Mouse (Mus musculus) hindbrain, embryonic 12.5 days (tissue): ENCODE measurements around the gene Gucy1b1. TPM values are rescaled to one million over a fixed set of nuclear protein-coding genes. Genes with fewer than 3 reads are reported as not detected.

Source experiments
- ATAC-seq: fragments of 200-750 bp; cut with Nextera tagmentation; 2 replicates; pipeline ENCODE4 v1.8.0; 2017; ENCODE audit warnings: moderate TSS enrichment; ENCODE audit not compliant: low FRiP score
- H3K27ac ChIP-seq: fragments of 300-500 bp; sonication (generic); 2 replicates; pipeline ENCODE4 v1.5.1; 2016; ENCODE audit warnings: mild to moderate bottlenecking
- H3K27me3 ChIP-seq: fragments of 300-500 bp; sonication (generic); 2 replicates; pipeline ENCODE4 v1.6.1; 2016; ENCODE audit warnings: mild to moderate bottlenecking
- H3K36me3 ChIP-seq: fragments of 300-500 bp; sonication (generic); 2 replicates; pipeline ENCODE4 v1.6.1; 2016; ENCODE audit warnings: mild to moderate bottlenecking
- H3K4me1 ChIP-seq: fragments of 300-500 bp; sonication (generic); 2 replicates; pipeline ENCODE4 v1.6.1; 2016
- H3K4me2 ChIP-seq: fragments of 300-500 bp; sonication (generic); replicated peaks from 2 replicates; pipeline ENCODE4 v1.6.1; 2016; ENCODE audit warnings: mild to moderate bottlenecking
- H3K4me3 ChIP-seq: fragments of 300-500 bp; sonication (generic); 2 replicates; pipeline ENCODE4 v1.5.1; 2016; ENCODE audit warnings: mild to moderate bottlenecking
- H3K9ac ChIP-seq: fragments of 300-500 bp; sonication (generic); 2 replicates; pipeline ENCODE4 v1.6.1; 2016; ENCODE audit warnings: mild to moderate bottlenecking, moderate library complexity
- H3K9me3 ChIP-seq: fragments of 300-500 bp; sonication (generic); replicated peaks from 2 replicates; pipeline ENCODE4 v1.6.1; 2016; ENCODE audit warnings: mild to moderate bottlenecking
- WGBS: fragments of 180-500 bp; shearing (Covaris S2); methylation state at CpG from one replicate; pipeline ENCODE4 v1.1.7; 2016; 5-methylcytosine and 5-hydroxymethylcytosine counted together
- polyA plus RNA-seq: library from polyadenylated mRNA; unstranded; fragments of >200 nt; fragmentation: Nextera tagmentation; extraction: Ambion mirVana; gene quantifications from 2 replicates; pipeline ENCODE4 v1.2.1, GENCODE M21; 2016

Gucy1b1 gene
- polyA plus RNA-seq, 1 experiment from 2014 or later: 16.6 TPM

- H3K4me1 ChIP-seq: no peaks in the 10 kb centered on the region
- H3K27ac ChIP-seq: no peak overlapping the region
- H3K4me2 ChIP-seq: no peak overlapping the region
- no peaks in the 10 kb centered on the region for H3K9me3 ChIP-seq
- no peak for ATAC-seq
- H3K9ac ChIP-seq: no peak overlapping the region
- no peak overlapping the region for H3K4me3 ChIP-seq
- no peaks in the 10 kb centered on the region for H3K27me3 ChIP-seq
- WGBS: 74% methylated on average over 1 of the region's 1 CpGs
- H3K36me3 ChIP-seq: no peaks in the 10 kb centered on the region
These were observed 47.2 kb downstream of the Gucy1b1 start for GRCm38 (mm10) chr3:82027286-82027685.

GRCm38 (mm10) chr3:82023065-82023464 lies 51.4 kb downstream of the Gucy1b1 start:
- Histone ChIP-seq H3K4me2 (no peak overlapping the region), H3K4me3 (no peak overlapping the region), H3K36me3 (no peaks in the 10 kb centered on the region), H3K9me3 (no peaks in the 10 kb centered on the region), H3K4me1 (no peaks in the 10 kb centered on the region), H3K27me3 (no peaks in the 10 kb centered on the region), H3K27ac (no peak overlapping the region), H3K9ac (no peak overlapping the region)
- WGBS: 82% methylated on average over 3 of the region's 3 CpGs
- no peak for ATAC-seq

GRCm38 (mm10) chr3:82022421-82022920 lies 52.0 kb downstream of the Gucy1b1 start:
- no peak overlapping the region for H3K4me2 ChIP-seq
- H3K9me3 ChIP-seq: no peaks in the 10 kb centered on the region
- H3K4me1 ChIP-seq: no peaks in the 10 kb centered on the region
- no peaks in the 10 kb centered on the region for H3K36me3 ChIP-seq
- WGBS: 87% methylated on average over 8 of the region's 8 CpGs
- no peak overlapping the region for H3K9ac ChIP-seq
- no peaks in the 10 kb centered on the region for H3K27me3 ChIP-seq
- no peak overlapping the region for H3K4me3 ChIP-seq
- no peak overlapping the region for H3K27ac ChIP-seq
- no peak for ATAC-seq

DNA sequence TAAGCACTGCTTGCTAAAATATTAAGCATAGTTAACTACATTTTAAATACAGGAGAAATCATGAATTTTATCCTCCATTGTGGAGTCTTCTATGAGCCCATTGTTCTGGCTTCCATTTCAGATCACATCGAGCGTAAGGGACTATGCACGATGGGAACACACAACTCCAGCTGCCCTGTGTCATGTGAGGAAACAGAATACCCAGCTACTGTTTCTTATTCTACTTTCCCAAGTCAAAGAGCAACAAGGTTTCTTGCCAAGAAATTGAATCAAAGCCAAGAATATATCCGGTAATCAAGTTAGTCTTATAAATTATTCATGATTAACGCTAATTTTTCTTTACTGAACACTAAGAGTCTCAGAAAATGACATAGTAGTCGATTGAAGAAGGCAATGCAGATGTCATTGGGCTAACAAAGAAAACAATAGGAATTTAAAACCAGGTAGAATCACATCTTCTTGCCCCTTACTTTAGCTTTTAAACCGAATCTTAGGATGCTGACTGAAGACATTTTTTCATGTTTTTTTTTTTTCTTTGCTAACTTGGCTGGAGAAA lies 60.3 kb downstream of the Gucy1b1 start:
- Histone ChIP-seq H3K36me3 (no peaks in the 10 kb centered on the region), H3K4me3 (no peak overlapping the region), H3K4me1 (no peaks in the 10 kb centered on the region), H3K4me2 (no peak overlapping the region), H3K27ac (no peak overlapping the region), H3K9me3 (no peaks in the 10 kb centered on the region), H3K27me3 (no peaks in the 10 kb centered on the region), H3K9ac (no peak overlapping the region)
- 41% methylated on average over 7 of the region's 7 CpGs for WGBS
- ATAC-seq: 0 out of 2 replicates have a peak, but pooled peaks have one; percentile 78

DNA sequence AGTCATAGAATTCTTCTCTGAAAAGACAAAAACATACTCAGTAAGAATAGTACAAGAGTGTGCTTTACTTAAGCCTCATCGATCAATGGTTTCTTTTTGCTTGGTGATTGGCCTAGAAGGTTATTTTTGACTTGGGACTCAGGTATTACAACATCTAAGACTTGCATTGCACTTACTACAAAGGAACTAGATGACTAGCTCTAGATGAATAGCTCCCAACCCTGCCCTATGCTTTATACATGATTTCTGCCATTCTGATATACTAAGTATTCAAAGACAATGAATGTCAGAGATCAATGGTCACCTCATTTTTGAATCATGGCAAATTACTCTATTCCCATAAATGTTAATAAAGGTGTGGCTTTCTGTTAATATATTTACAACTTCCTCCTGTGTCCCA lies 67.5 kb downstream of the Gucy1b1 start:
- 94% methylated on average over 1 of the region's 1 CpGs for WGBS
- ATAC-seq: no peak
- Histone ChIP-seq H3K4me1 (no peaks in the 10 kb centered on the region), H3K4me3 (no peak overlapping the region), H3K27ac (no peak overlapping the region), H3K9me3 (no peaks in the 10 kb centered on the region), H3K36me3 (no peaks in the 10 kb centered on the region), H3K4me2 (no peak overlapping the region), H3K27me3 (no peaks in the 10 kb centered on the region), H3K9ac (no peak overlapping the region)

GRCm38 (mm10) chr3:81995988-81996387 lies 78.5 kb downstream of the Gucy1b1 start:
- Histone ChIP-seq H3K9me3 (no peaks in the 10 kb centered on the region), H3K4me2 (no peak overlapping the region)

DNA sequence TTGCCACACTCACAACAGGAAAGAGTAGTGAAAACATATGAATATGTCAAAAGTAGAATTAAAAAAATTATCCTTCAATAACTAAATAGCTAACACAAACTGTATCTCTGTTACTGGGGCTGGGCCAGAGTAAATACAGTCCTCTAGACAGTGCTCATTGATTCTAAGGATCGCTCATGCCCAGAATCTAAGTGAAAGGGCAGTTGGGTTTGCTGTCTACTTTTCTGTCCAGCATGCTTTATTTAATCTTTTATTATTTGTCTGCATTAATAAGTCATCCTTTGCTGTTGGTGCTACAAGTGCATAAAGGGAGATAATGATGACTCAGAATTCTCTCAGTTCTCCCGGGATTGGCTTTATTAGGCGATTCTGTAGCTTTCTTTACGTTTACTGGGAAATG lies 79.1 kb downstream of the Gucy1b1 start:
- H3K4me2 ChIP-seq: no peak overlapping the region
- H3K4me3 ChIP-seq: no peak overlapping the region
- no peak overlapping the region for H3K27ac ChIP-seq
- H3K9ac ChIP-seq: no peak overlapping the region
- no peaks in the 10 kb centered on the region for H3K4me1 ChIP-seq
- no peaks in the 10 kb centered on the region for H3K9me3 ChIP-seq
- H3K27me3 ChIP-seq: no peaks in the 10 kb centered on the region
- ATAC-seq: no peak
- H3K36me3 ChIP-seq: no peaks in the 10 kb centered on the region
- 39% methylated on average over 4 of the region's 4 CpGs for WGBS

More at GRCm38 (mm10) chr3:81995988-81996387, 78.5 kb downstream of the Gucy1b1 start:
- Histone ChIP-seq H3K27ac (no peak overlapping the region), H3K36me3 (no peaks in the 10 kb centered on the region), H3K27me3 (no peaks in the 10 kb centered on the region), H3K9ac (no peak overlapping the region), H3K4me3 (no peak overlapping the region), H3K4me1 (no peaks in the 10 kb centered on the region)
- 0 out of 2 replicates have a peak, but pooled peaks have one; percentile 32 for ATAC-seq
- 5% methylated on average over 1 of the region's 1 CpGs for WGBS

GRCm38 (mm10) chr3:81990531-81990930 lies 84.0 kb downstream of the Gucy1b1 start:
- no peaks in the 10 kb centered on the region for H3K9me3 ChIP-seq
- no peak for ATAC-seq
- H3K4me3 ChIP-seq: no peak overlapping the region
- H3K9ac ChIP-seq: no peak overlapping the region
- H3K4me1 ChIP-seq: no peaks in the 10 kb centered on the region
- WGBS: 72% methylated on average over 3 of the region's 3 CpGs
- no peaks in the 10 kb centered on the region for H3K27me3 ChIP-seq
- H3K36me3 ChIP-seq: no peaks in the 10 kb centered on the region
- H3K4me2 ChIP-seq: no peak overlapping the region
- no peak overlapping the region for H3K27ac ChIP-seq

DNA sequence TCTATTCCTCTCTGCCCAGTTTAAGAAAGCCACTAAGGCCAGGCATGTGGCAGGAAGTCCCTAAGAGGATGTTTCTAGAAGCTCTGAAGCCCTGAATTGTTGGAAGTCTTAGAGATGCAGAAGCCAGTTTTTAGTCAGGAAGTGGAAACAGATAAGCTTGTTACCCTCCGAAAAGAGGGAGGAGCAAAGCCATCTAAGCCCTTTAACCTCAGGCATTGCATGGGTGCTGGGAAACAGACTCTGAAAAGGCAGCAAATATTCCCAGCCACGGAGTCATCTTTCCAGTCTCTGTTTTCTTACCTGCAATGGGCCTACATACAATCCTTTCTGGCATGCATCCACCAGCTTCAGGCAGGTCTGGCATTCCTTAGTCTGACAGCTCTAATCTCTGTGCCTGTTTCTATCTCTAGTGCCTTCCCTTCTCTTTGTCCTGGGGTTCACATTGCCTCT lies 84.8 kb downstream of the Gucy1b1 start:
- H3K36me3 ChIP-seq: no peaks in the 10 kb centered on the region
- no peak for ATAC-seq
- H3K9ac ChIP-seq: no peak overlapping the region
- H3K4me3 ChIP-seq: no peak overlapping the region
- H3K4me2 ChIP-seq: no peak overlapping the region
- no peaks in the 10 kb centered on the region for H3K4me1 ChIP-seq
- WGBS: 40% methylated on average over 2 of the region's 2 CpGs
- H3K27ac ChIP-seq: no peak overlapping the region
- H3K27me3 ChIP-seq: no peaks in the 10 kb centered on the region
- no peaks in the 10 kb centered on the region for H3K9me3 ChIP-seq

- H3K4me2 ChIP-seq: no peak overlapping the region
- H3K4me3 ChIP-seq: no peak overlapping the region
- no peaks in the 10 kb centered on the region for H3K27me3 ChIP-seq
- H3K9ac ChIP-seq: no peak overlapping the region
- ATAC-seq: no peak
- H3K9me3 ChIP-seq: no peaks in the 10 kb centered on the region
- H3K4me1 ChIP-seq: no peaks in the 10 kb centered on the region
- 96% methylated on average over 3 of the region's 3 CpGs for WGBS
- H3K27ac ChIP-seq: no peak overlapping the region
- H3K36me3 ChIP-seq: no peaks in the 10 kb centered on the region
These were observed 86.9 kb downstream of the Gucy1b1 start for GRCm38 (mm10) chr3:81987628-81988027.

DNA sequence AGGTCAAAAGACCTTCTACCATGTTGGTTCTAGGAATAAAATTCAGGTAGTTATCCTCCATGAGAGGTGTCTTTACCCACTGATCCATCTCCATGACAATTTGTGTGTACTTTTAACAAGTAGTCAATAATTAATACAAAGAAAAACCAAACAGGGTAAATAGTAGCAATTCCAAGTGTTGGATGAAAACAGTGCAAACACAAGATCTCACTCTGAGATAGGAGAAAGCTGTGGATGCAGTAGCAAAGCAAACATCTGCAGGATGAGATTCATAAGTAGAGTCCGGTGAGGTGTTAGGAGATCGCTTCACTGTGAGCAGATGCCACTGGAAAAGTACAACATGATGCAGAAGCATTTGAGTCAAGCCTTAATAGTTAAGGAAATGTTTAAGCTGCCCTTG lies 88.4 kb downstream of the Gucy1b1 start:
- Histone ChIP-seq H3K4me2 (no peak overlapping the region), H3K4me1 (no peaks in the 10 kb centered on the region), H3K36me3 (no peaks in the 10 kb centered on the region), H3K9me3 (no peaks in the 10 kb centered on the region), H3K4me3 (no peak overlapping the region), H3K27me3 (no peaks in the 10 kb centered on the region), H3K9ac (no peak overlapping the region), H3K27ac (no peak overlapping the region)
- WGBS: 88% methylated on average over 2 of the region's 2 CpGs
- ATAC-seq: no peak

DNA sequence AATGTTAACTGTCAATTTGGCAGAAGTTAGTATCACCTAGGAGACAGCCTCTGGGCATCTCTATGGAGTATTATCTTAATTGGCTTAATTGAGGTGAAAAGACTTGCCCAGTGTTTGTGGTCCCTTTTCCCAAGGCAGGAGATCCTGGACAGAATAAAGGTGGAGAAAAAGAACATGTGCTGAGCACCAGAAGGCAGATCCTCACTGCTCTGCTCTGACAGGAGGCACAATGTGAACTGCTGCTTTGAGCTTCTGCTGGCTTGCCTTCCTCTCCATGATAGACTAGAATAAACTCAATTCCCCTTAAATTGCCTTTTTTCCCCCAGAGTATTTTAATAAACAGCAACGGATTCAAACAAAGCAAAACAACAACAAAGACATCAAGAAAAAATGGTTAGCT lies 89.4 kb downstream of the Gucy1b1 start:
- WGBS: 64% methylated on average over 1 of the region's 1 CpGs
- no peak for ATAC-seq
- no peaks in the 10 kb centered on the region for H3K27me3 ChIP-seq
- H3K4me1 ChIP-seq: no peaks in the 10 kb centered on the region
- no peak overlapping the region for H3K27ac ChIP-seq
- H3K9ac ChIP-seq: no peak overlapping the region
- no peak overlapping the region for H3K4me3 ChIP-seq
- no peak overlapping the region for H3K4me2 ChIP-seq
- no peaks in the 10 kb centered on the region for H3K36me3 ChIP-seq
- no peaks in the 10 kb centered on the region for H3K9me3 ChIP-seq

DNA sequence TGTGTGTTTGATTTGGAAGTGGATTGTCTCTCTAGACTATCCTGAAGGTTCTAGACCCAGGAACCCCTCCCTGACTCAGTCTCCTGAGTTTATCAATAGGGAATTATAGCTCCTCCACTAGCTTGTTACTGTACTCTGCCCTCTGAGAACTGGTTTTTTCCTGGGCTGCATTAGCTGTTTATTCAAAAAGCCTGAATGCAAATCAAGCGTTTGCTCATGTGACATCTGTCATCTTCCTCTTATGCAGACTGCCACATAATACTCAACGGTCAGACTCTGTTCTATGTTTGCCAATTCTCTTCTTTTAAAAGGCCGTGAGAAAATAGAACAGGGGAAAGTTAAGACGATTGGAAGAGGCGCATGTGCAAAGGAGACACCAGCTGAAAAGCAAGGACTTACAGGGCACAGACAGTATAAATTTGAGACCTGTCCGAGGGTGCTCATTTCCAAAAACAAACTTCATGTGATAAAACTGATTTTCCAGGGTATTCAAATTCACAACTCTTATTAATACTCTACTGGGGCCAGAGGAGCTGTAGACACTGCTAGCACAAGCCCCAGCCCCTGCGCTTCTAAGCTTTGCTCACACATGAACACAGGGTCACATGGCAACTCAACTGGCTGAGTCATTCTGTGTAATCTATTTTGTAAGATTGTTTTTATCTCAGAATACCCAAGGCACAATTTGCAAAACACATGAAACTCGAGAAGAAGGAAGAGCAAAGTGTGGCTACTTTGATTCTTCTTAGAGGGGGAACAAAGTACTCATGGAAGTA lies 91.2 kb downstream of the Gucy1b1 start:
- WGBS: 83% methylated on average over 8 of the region's 8 CpGs
- no peaks in the 10 kb centered on the region for H3K4me1 ChIP-seq

More for the DNA sequence above, 91.2 kb downstream of the Gucy1b1 start:
- Histone ChIP-seq H3K27ac (no peak overlapping the region), H3K27me3 (no peaks in the 10 kb centered on the region), H3K4me2 (no peak overlapping the region), H3K4me3 (no peak overlapping the region), H3K36me3 (no peaks in the 10 kb centered on the region), H3K9me3 (no peaks in the 10 kb centered on the region), H3K9ac (no peak overlapping the region)
- ATAC-seq: no peak
